Mouse (Mus musculus) Muller cell, postnatal 12 days (primary cell): ENCODE results near the gene 4933402J07Rik.

Experiments
- DNase-seq: peaks from one replicate; pipeline ENCODE4 v3.0.0-alpha.2; 2015; ENCODE audit errors: inconsistent ontology term

Gene 4933402J07Rik

DNA sequence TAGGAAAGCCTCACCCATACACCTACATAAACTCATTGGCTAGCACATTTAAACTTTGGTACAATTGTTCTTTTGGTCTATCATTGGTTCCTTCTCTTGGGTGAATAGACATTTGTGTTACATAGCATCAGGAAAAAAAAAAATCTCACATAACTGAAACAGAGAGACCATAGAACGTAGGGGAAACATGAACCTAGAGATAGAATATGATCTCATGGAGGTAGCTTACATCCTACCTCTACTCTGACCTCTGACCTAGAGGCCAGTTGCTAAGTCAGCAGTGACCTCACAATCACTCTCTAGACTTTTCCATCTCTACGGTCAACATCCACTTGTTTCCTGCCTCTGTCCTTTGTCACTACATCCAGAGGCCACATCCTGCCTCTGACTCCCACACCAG lies at the start of gene 4933402J07Rik:
Gene 4933402J07Rik, plus strand, starts transcription at position 301 of the 400 bp plus-strand sequence.
- no peak for DNase-seq

DNA sequence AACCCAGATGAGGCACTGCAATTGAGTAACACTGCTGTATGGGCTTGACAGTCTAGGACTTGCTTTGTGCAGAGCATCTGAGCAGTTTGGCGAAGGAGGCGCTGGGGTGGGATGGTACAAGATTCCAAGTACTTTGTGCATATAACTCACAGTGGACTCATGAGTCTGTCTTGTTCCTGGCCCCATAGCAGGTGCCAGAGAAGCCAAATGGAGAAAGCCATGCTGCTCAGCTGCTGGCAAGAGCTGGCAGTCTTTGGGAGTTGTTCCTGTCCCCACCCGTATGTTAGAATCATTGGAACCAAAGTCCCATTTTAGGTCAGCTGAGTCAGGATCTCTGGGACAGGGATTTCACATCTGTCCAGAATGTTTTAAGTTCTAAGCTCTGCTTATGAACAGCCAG lies 46.5 kb upstream of the 4933402J07Rik start:
- no peak for DNase-seq

DNA sequence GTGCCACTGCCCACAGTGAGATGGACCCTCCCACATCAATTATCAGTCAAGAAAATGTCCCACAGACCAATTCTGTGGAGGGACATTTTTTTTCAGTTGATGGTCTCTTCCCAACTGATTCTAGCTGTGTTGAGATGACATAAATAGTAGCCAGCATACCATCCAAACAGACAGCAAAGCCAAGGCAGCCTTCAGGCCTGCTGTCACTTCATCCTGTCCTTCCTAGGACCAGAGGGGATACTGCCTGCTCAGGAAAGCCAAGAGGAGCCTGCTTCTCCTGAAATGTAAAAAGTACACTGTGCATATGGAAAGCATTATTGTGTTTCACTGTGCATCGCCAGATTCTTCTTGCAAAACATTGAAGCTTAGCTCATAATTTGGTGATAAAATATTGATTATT lies 38.6 kb upstream of the 4933402J07Rik start:
- DNase-seq, result no peak

DNA sequence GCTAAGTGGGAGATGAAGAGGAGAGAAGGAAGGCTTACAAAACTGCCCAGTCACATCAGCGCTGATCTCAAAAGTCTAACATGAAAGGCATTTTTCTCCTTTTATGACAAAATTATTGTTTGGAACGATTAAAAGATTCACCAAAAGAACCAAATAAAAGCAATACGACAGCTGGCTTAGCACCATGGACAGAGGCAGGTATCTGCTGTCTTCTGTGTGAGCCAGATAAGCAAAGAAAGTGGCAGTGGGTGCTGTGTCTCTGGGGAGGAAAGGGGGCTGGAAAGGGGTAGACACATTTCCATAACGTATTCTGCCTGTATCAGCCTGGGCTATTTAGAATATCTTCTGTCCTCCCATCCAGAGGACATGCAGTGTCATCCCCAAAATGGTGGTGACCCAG lies 32.5 kb upstream of the 4933402J07Rik start:
- DNase-seq, result no peak

DNA sequence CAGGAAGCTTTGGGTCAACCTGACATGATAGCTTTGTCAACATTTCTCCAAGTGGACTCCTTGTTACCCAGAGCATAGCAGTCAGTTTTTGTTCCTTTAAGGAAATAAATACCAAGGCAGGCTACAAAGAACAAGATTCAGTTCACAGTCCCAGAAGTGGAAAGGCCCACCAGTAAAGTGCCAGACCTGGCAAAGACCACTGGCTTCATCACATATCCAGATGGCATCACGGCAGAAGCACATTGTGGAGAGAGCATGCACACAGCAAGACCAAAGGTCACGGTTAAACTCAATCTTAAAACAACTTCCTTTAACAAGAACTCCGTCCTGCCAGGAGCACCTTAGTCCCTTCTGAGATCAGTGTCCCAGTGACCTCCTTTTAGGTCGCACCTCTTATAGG lies 30.2 kb upstream of the 4933402J07Rik start:
- no peak for DNase-seq

DNA sequence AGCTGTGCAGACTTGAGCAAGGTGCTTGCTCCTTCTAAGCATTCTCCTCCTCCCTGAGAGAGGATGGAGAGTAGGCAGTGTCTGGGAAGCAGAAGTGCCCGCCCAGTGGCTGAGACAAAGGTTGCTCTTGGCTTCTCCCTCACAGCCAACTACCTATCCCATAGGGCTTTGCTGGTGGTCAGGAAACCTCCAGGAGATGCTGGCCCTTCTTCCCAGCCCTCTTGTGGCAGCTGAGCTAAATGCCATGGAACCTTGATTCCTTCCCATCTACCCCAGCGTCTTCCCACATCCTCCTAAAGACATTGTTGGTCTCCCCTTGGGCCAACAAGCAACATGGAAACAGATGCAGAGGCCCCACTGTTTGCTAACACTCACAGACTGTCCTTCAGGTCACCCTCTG lies 28.8 kb upstream of the 4933402J07Rik start:
- DNase-seq, result no peak

DNA sequence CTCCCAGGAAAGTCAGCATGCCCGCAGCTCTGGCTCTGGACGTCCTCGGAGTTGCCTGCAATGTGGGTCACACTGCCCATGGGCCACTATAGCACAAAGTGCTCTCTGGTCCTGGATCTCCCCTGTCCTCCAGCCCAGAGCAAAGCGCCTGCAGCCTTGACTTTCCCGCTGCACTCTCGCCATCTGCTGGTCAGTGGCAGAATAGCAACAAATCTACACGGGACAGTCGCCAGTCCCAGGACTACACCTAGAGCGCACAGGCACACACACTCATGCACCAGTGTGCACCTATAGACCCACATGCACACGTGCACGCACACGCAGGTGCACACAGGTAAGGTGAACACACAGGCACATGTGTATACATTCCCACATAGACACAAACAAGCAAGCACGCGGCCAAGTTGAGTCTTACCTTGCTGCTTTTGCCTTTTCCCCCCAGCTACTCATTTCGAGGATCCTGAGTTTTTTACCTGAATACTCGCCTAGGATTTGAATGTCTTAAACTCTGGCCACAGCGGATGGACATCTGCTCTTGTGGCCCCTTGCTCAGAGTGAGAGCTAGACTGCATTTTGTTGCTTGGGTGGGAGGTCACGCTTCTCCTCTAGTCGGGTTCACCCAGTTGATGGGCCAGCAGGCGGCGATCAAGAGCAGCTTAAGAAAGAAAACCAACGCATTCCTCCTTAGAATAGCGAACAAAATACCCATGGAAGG lies 26.9 kb upstream of the 4933402J07Rik start:
- peak; percentile 55 for DNase-seq

DNA sequence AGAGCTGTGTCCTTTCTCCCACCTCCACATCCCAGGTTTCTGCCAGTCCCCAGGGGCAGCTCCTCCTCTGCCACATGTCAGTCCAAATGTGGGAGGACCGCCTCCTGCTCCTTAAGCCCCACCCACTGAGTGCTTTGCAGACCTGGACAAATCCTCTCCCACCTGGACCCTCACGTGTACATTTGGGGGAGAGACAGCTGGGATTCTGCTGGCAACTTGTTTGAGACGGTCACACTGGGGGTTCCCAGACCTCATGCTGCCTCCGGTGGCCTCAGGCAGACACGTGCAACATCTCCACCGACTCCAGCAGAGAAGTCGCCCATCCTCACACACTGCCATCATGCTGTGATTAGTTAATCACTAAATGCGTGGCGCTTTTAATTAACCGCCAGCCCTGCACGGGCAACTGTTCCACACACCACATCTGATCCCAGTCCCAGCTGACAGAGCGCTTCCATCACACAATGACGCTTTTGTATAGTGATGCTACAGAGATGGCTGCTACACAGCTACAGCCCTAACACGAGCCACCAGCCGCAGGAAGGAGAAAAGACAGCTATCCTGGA lies 23.7 kb upstream of the 4933402J07Rik start:
- peak; percentile 49 for DNase-seq

DNA sequence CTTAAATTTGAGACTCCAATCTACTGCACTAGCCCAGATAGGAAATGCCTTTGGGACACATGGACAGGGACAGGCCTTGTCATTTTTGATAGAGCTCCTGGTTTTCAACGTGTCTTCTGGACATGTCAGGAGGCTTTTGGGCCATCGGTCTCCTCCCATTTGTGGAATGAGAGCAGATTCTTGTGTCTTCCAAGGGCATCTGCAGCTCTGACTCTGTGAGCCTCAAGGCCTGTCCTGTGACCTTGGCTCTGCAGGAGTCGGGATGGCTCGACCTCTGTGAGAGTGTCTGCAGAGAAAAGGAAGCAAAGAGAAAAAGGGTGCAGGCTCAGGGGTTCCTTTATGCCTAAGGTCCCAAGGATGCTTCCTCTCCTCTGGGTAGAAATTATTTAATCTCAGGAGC lies 13.8 kb upstream of the 4933402J07Rik start:
- DNase-seq, result no peak

DNA sequence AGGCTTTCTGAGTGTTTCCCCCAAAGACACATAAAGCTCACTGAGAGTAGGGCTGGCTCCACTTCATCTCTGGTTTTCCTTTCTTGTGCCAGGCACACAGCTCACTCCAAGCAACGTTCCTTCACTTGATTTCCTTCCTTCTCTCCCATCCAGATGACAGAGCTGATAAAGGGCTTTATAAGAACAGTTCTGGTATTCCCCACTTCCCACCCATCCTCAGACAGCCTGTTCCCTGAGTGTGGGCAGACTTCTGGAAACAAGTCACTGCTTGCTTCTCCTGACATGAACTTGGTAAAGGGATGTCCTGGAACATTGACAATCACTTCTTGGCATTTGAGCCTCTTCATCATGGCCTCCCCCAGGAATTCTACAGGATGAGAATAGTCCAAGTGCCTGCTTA lies 10.9 kb upstream of the 4933402J07Rik start:
- no peak for DNase-seq

DNA sequence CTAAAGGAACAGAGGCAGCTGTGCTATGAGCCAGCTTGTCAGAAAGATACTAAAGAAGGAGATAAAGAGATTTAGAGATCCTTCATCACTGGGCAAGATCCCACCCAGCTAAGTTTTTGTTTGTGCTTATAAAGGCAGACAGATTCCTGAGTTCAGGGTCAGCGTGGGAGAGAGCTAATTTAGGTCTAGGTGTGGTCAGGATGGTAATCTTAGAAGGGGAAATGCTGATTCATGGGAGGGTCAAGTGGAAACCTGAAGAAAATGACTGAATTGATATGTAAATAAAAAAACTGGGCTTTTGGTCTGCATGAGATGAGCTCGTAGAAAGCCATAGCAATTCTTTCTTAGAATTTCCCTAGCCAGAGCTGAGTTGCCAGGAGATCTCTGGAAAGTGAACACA lies 2.9 kb upstream of the 4933402J07Rik start:
- no peak for DNase-seq

DNA sequence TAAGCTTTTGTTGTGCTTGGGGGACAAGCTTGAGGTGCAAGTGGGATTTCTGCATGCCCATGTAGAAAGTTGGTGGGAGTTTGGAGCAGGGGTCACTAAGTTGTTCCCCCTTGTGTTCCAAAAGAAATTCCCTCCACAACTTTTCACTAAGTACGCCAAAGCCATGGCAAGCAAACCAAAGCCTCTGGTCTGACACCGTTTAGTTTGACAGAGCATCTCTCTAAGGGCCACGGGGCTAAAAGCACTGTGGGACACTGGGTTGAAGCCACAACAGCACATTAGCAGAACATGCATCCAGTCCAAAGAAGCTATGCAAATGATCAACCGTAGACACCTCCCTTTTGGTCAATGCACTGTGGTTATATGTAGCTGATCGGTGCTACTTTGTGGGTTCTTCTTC lies 5.5 kb downstream of the 4933402J07Rik start:
- no peak for DNase-seq

DNA sequence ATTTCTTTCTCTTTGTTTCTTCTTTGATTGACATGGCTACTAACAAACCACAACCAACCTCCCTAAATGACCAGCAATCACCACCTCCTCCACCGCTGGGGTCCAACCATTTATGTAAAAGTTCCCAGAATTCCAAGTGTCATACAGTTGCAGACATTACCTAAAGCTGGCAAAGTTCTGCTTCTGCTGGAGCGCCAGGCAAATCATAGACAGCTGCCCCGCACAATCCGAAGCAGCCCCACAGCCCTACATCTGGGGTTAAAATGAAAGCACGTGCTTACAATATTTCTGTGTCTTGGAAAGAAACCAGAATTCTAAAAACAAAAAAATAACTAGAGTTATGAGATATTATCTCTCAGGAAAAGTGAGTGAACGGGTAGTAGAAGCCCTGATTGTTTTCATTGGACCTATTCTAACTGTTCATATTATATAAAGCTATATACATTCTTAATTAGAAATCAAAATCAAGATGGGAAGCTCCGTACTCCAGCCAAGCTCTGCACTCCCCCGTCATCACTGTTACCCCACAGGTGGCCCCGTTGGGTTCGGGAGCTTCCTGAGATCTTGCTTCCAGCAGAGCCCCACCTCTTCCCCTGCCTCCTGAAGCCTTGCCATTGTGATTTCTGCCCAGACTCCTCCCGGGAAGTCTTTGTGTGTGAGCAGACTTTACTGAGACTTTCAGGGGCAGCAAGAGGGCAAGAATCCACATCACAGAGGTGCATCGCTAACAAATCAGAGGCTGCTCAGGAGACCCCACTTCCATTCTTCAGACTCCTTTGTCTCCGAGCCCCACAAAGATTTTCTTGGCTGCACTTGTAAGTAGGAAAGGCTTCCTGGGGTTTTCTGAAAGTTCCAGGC lies 6.3 kb downstream of the 4933402J07Rik start:
- DNase-seq, result peak; percentile 50

DNA sequence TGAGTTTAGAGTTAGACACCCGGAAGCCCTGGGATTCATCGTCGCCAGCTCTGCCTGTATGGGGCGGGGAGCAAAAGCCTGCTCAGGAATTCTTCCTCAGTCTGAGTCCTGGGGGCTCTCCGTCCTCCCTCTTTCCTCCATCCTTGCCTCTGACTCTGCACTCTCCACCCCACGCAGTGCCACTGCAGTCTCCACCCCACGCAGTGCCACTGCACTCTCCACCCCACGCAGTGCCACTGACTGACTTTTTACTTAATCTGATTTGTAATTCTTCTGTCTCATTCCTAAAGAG lies 6.9 kb downstream of the 4933402J07Rik start:
- DNase-seq, result no peak

DNA sequence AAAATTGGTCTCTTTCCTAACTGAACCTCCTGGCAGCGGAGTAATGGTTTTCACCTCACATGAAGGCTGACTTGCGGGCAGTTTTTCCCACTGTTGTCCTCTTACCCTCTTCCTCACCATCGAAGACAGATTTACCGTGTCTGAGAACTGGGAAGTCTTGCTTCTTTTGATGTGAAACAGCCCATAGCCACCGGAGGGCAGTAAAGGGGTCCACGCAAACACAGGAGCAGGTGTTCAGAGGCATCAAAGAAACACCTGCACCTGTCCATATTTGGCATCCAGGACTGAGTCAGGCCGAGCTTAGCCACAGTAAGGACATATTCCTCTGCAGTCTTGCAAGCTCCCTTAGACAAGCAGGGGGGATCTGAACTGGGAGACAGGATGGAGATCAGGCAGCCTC lies 7.2 kb downstream of the 4933402J07Rik start:
- peak; percentile 3 for DNase-seq

DNA sequence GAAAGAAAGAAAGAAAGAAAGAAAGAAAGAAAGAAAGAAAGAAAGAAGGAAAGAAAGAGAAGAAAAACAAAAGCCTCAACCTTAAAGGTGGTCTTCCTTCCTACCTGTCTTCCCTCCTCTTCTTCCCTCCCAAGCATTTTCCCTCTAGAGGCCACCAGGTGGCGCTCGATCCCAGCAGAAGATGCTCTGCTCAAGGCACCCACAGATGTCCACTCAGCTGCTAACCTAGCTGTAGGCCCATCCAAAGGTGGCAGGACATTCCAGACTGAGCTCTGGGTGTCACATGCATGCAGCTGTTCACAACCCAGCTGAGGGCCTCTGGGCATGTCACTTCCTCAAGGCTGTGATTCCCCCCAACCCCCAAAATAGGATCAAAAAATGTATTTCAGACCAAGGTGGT lies 30.6 kb downstream of the 4933402J07Rik start:
- DNase-seq, result peak; percentile 63

DNA sequence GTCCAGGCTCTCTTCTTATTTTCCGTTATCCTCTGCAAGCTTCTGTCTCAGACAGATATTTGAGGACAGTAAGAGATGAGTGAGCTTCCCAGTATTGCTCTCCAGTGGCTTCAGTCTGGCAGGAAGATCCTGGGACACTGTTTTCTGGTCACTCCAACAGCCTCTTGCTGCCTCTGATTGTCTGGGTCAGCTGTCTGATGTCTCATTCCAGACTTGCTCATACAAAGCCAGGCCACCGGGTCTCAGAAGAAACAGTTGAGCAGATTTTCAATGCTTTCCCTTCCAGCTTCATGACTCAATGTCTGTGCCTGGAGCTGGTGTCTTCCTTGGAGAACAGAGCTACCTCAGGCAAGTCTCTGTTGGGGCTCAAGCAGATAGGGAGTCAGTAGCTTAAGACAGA lies 39.1 kb downstream of the 4933402J07Rik start:
- DNase-seq, result peak; percentile 69

DNA sequence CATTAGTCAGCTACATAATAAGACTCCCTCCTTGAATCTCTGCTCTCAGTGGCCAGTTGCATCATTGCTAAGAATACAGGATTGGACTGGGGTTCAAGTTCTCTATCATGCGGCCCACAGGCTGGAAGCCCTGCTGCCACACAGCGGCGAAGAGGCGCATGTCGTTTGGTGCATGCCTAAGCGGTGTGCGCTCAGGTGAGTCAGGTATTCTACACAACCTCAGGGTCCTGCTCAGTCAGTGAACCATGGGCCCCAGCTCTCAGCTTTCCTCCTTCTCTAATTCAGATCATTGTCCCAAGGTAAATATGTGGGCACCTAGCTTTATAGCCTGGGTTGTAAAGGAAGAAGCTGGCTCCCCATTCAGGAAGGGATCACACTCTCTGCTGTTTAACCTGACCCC lies 45.5 kb downstream of the 4933402J07Rik start:
- DNase-seq, result no peak

DNA sequence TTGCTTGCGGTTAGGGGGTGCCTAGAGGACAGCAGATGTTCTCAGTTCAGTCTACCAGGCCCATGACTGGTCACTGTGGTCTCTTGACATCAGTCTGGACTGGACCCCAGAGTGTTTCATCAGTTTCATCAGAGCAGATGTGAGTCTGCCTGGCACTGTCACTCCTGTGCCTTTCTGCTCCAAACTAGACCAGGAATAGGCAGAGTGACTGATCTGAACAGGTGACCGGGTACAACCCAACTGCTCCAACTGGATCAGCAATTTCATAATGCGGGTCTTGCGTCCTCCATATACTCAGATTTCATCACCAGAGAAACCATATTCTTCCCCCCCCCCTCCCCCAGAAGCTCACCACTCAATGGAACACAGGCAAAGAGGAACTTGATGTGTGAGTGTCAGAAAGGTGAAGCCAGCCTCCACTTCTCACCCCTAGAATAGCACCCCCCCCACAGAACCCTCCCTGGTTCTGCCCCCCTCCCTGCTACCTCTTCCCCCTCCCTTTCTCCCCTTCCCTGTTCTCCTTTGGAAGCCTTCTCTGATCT lies 46.1 kb downstream of the 4933402J07Rik start:
- no peak for DNase-seq

DNA sequence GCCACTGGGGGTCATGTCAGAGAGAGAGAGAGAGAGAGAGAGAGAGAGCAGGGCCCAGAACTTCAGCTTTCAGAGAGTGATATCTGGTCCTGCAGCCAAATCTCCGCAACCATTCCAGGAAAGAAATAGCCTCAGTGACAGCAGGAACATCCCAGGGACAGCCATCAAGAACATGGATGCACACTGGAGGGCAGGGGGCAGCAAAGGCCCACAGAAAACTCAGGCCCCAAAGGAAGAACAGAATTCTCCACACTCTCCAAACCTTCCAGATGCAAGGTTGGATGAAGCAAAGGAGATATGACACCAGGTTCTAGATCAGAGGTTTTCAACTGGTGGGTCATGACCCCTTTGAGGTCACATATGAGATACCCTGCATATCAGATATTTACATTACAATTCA lies 50.0 kb downstream of the 4933402J07Rik start:
- DNase-seq, result no peak

DNA sequence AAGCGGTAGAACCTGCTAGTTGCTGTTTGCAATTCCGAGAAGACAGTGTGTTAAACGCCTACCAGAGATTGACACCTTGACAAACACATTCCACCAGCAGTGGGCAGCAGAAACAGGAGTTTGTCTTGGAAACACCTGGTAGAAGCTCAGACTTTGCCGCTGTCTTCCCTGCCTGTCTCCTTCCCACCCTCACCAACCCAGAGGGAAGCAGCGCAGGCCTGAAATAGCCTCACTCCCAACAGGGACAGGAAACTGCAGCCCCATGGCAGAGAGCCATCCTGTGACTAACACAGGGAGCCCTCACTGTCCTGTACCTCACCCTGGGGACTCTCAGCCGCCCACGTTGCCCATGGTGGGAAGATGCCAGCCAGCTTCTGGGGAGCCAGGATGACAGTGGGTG lies 55.5 kb downstream of the 4933402J07Rik start:
- peak; percentile 84 for DNase-seq

DNA sequence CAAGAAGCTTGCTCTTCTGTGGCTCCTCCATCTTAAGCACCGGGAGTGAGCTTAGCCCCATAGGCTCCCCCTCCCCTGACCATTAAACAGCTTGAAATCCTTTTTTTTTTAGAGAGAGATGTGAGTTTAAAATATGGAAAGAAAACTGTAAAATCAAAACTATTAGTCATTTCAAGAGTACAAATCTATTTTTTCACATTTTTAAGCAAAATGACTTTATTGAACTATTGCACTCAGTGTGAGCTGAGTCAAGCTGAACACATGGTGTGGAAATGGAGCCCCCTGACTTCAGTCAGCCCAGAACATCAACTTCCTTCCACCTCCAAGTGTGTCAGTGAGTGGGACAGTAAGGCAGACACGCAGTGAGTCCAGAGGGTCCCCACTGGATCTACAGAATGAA lies 55.9 kb downstream of the 4933402J07Rik start:
- DNase-seq, result no peak

DNA sequence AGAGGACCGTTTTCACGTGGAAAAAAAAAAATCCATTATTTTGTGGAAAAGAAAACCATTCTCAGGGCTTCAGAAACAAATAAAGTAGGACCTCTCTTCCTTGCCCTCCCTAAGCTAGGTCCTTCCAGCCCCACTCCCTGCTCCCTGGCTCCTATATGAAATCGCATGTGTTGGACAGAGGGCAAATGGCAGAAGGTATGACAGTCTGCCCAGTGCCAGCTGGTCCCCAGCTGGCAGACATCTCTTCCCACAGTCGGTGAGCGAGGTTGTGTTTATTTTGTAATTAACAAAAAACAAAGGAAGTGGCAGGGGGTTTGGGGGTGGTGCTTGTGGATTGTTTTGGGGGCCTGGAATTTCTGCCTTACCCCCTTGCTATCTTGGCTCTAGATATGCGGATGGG lies 56.6 kb downstream of the 4933402J07Rik start:
- no peak for DNase-seq
